Mouse (Mus musculus) liver, embryonic 14.5 days (tissue): ENCODE results near the gene 1700016K19Rik.

Experiments used
- CTCF ChIP-seq: IDR thresholded peaks from 2 replicates; pipeline ENCODE4 v1.5.1; 2016; ENCODE audit warnings: antibody characterized with exemption, low read depth, control low read depth
- EP300 ChIP-seq: IDR thresholded peaks from 2 replicates; pipeline ENCODE4 v1.6.1; 2016; ENCODE audit warnings: antibody characterized with exemption, low read depth

DNA sequence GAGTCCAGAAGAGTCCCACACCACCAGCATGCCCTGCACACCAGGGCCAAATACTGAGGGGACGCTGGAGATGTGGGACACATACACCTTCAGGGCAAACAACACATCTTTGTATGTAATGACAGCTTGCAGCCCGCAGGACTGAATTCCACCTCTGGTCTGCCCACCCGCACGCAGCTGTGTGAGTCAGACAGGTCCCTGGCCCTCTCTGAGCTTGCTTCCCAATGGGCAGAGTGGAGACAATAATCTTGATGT lies 35.3 kb upstream of the 1700016K19Rik start:
- TF ChIP-seq EP300 (no peak), CTCF (no peak)
